Mouse (Mus musculus): Measurements from ENCODE around the gene Hcfc1r1. TPM values are rescaled to one million over a fixed set of nuclear protein-coding genes. Genes with fewer than 3 reads are reported as not detected.

Hcfc1r1 gene
- polyA plus RNA-seq, 1 experiment: 516 TPM

GRCm38 (mm10) chr17:23654410-23654809 lies 19.0 kb upstream of the Hcfc1r1 start:
- Histone ChIP-seq H3K4me3 (replicated peaks) (no peak overlapping the region), H3K4me1 (no peaks in the 10 kb centered on the region), H3K9me3 (no peaks in the 10 kb centered on the region), H3K27me3 (replicated peaks) (peaks cover 46% of the 10 kb centered on the region), H3K36me3 (replicated peaks; ENCODE audit: low read length) (no peaks in the 10 kb centered on the region)
- TF ChIP-seq GATA1 (IDR thresholded peaks at IDR 0.05; ENCODE audit: borderline replicate concordance, low read length) (no peak), FLI1 (IDR thresholded peaks at IDR 0.05; ENCODE audit: low read length) (no peak)

DNA sequence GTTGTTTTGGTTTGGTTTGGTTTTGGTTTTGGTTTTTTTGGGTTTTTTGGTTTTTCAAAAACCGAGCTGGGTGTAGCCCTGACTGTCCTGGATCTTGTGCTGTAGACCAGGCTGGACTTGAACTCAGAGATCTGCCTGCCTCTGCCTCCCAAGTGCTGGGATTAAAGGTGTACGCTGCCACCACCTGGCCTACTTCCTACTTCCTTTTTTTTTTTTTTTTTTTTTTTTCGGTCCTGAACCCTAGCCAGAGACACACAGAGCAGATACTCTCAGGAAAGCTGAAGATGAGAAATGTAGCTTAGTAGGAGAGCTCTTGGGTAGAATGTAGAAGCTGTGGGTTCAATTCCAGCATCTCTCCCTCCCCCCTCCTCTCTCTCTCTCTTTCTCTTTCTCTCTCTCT lies 14.9 kb upstream of the Hcfc1r1 start:
- Histone ChIP-seq H3K36me3 (replicated peaks; ENCODE audit: low read length) (no peaks in the 10 kb centered on the region), H3K4me1 (peaks cover 19% of the 10 kb centered on the region), H3K9me3 (no peaks in the 10 kb centered on the region), H3K27me3 (replicated peaks) (peaks cover 77% of the 10 kb centered on the region), H3K4me3 (replicated peaks) (no peak overlapping the region)
- TF ChIP-seq GATA1 (IDR thresholded peaks at IDR 0.05; ENCODE audit: borderline replicate concordance, low read length) (no peak), FLI1 (IDR thresholded peaks at IDR 0.05; ENCODE audit: low read length) (no peak)

- H3K36me3 ChIP-seq (replicated peaks; ENCODE audit: low read length): no peaks in the 10 kb centered on the region
- peaks cover 69% of the 10 kb centered on the region for H3K27me3 ChIP-seq (replicated peaks)
- H3K9me3 ChIP-seq: no peaks in the 10 kb centered on the region
- H3K4me3 ChIP-seq (replicated peaks): peak within 1 kb of the TSS; percentile 83
- no peak for TF ChIP-seq GATA1 (IDR thresholded peaks at IDR 0.05; ENCODE audit: borderline replicate concordance, low read length)
- no peak for TF ChIP-seq FLI1 (IDR thresholded peaks at IDR 0.05; ENCODE audit: low read length)
- H3K4me1 ChIP-seq: peaks cover 26% of the 10 kb centered on the region
Measured at GRCm38 (mm10) chr17:23660117-23660875, 13.1 kb upstream of the Hcfc1r1 start, which contains the start of gene Bicdl2. Gene Bicdl2 (plus strand): TSS chr17:23660506.

- peaks cover 64% of the 10 kb centered on the region for H3K27me3 ChIP-seq (replicated peaks)
- no peak for TF ChIP-seq GATA1 (IDR thresholded peaks at IDR 0.05; ENCODE audit: borderline replicate concordance, low read length)
- TF ChIP-seq FLI1 (IDR thresholded peaks at IDR 0.05; ENCODE audit: low read length): no peak
Measured at GRCm38 (mm10) chr17:23660876-23661200, 12.6 kb upstream of the Hcfc1r1 start.

GRCm38 (mm10) chr17:23661526-23661925 lies 11.9 kb upstream of the Hcfc1r1 start:
- H3K27me3 ChIP-seq (replicated peaks): peaks cover 59% of the 10 kb centered on the region
- peak overlapping the region; percentile 73 for H3K4me3 ChIP-seq (replicated peaks)
- H3K9me3 ChIP-seq: no peaks in the 10 kb centered on the region
- H3K36me3 ChIP-seq (replicated peaks; ENCODE audit: low read length): peaks cover 7% of the 10 kb centered on the region
- TF ChIP-seq FLI1 (IDR thresholded peaks at IDR 0.05; ENCODE audit: low read length): no peak
- TF ChIP-seq GATA1 (IDR thresholded peaks at IDR 0.05; ENCODE audit: borderline replicate concordance, low read length): no peak
- H3K4me1 ChIP-seq: peaks cover 26% of the 10 kb centered on the region

More at GRCm38 (mm10) chr17:23660876-23661200, 12.6 kb upstream of the Hcfc1r1 start:
- H3K4me3 ChIP-seq (replicated peaks): peak overlapping the region; percentile 83
- H3K4me1 ChIP-seq: peaks cover 26% of the 10 kb centered on the region
- H3K9me3 ChIP-seq: no peaks in the 10 kb centered on the region
- peaks cover 2% of the 10 kb centered on the region for H3K36me3 ChIP-seq (replicated peaks; ENCODE audit: low read length)

- Histone ChIP-seq H3K4me1 (peaks cover 26% of the 10 kb centered on the region), H3K9me3 (no peaks in the 10 kb centered on the region), H3K4me3 (replicated peaks) (no peak overlapping the region), H3K36me3 (replicated peaks; ENCODE audit: low read length) (peaks cover 38% of the 10 kb centered on the region), H3K27me3 (replicated peaks) (peaks cover 39% of the 10 kb centered on the region)
- TF ChIP-seq FLI1 (IDR thresholded peaks at IDR 0.05; ENCODE audit: low read length) (no peak), GATA1 (IDR thresholded peaks at IDR 0.05; ENCODE audit: borderline replicate concordance, low read length) (no peak)
Measured at GRCm38 (mm10) chr17:23664556-23665021, 8.8 kb upstream of the Hcfc1r1 start.

DNA sequence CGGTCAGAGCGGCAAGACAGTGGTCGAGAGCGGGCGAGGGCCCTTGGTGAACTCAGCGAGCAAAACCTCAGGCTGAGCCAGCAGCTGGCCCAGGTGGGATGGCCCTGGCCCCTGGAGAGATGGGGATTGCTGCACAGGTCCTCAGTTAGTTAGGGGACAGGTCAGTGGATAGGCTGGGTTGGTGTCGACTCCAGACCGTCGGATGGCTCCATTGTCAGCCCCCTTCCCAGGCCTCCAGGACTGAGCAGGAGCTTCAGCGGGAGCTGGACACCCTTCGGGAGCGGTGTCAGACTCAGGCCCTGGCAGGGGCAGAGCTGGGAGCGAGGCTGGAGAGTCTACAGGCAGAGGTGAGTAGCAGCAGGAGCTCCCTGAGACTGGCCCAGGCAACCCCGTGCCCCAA lies 7.9 kb upstream of the Hcfc1r1 start:
- H3K9me3 ChIP-seq: no peaks in the 10 kb centered on the region

GRCm38 (mm10) chr17:23670516-23671074 lies 2.8 kb upstream of the Hcfc1r1 start:
- no peaks in the 10 kb centered on the region for H3K9me3 ChIP-seq
- TF ChIP-seq GATA1 (IDR thresholded peaks at IDR 0.05; ENCODE audit: borderline replicate concordance, low read length) (no peak), FLI1 (IDR thresholded peaks at IDR 0.05; ENCODE audit: low read length) (no peak)
- peaks cover 49% of the 10 kb centered on the region for H3K36me3 ChIP-seq (replicated peaks; ENCODE audit: low read length)
- H3K4me3 ChIP-seq (replicated peaks): no peak overlapping the region
- peaks cover 41% of the 10 kb centered on the region for H3K4me1 ChIP-seq
- H3K27me3 ChIP-seq (replicated peaks): no peaks in the 10 kb centered on the region

More for the DNA sequence above, 7.9 kb upstream of the Hcfc1r1 start:
- H3K36me3 ChIP-seq (replicated peaks; ENCODE audit: low read length): peaks cover 47% of the 10 kb centered on the region
- no peak overlapping the region for H3K4me3 ChIP-seq (replicated peaks)
- peaks cover 30% of the 10 kb centered on the region for H3K27me3 ChIP-seq (replicated peaks)
- H3K4me1 ChIP-seq: peaks cover 22% of the 10 kb centered on the region
- TF ChIP-seq GATA1 (IDR thresholded peaks at IDR 0.05; ENCODE audit: borderline replicate concordance, low read length): no peak
- TF ChIP-seq FLI1 (IDR thresholded peaks at IDR 0.05; ENCODE audit: low read length): no peak

DNA sequence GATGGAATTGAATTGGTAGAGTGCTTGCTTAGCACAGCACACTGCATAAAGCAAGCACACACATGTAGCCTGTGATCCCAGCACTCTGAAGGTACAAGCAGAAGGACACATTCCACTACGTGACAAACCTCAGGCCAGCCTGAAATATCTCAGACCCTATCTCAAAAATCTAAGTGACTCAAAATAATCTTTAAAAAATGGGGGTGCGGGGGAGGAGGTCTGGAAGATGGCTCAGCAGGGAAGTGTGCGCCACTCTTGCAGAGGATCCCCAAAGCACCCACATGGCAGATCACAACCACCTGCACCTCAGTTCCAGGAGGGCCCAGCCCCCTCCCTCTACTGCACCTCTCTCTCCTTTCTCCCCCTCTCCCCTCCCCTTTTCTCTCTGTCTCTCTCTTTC lies 1.9 kb upstream of the Hcfc1r1 start:
- Histone ChIP-seq H3K4me3 (replicated peaks) (no peak overlapping the region), H3K36me3 (replicated peaks; ENCODE audit: low read length) (peaks cover 42% of the 10 kb centered on the region), H3K4me1 (peaks cover 50% of the 10 kb centered on the region), H3K9me3 (no peaks in the 10 kb centered on the region), H3K27me3 (replicated peaks) (peaks cover 3% of the 10 kb centered on the region)
- TF ChIP-seq FLI1 (IDR thresholded peaks at IDR 0.05; ENCODE audit: low read length) (no peak), GATA1 (IDR thresholded peaks at IDR 0.05; ENCODE audit: borderline replicate concordance, low read length) (no peak)

DNA sequence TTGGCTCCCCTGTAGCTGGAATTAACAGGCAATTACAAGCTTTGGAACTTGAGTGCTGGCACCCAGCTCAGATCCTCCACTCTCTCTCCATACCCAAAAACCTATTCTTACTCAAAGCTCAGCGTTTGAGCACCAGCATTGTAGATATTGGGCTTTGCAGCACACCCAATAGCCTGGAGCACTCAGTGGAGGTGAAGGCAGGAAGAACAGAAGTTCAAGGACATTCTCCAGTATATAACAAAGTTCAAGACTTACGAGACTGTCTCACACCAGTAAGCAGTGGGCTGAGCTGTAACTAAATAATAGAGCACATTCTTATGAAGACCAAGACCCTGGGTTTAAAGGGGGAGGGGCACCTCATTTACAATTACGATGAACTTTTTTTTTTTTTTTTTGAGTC lies 635 bp upstream of the Hcfc1r1 start:
- TF ChIP-seq GATA1 (IDR thresholded peaks at IDR 0.05; ENCODE audit: borderline replicate concordance, low read length) (no peak), FLI1 (IDR thresholded peaks at IDR 0.05; ENCODE audit: low read length) (no peak)
- Histone ChIP-seq H3K9me3 (no peaks in the 10 kb centered on the region), H3K36me3 (replicated peaks; ENCODE audit: low read length) (peaks cover 30% of the 10 kb centered on the region), H3K27me3 (replicated peaks) (peaks cover 5% of the 10 kb centered on the region), H3K4me1 (peaks cover 62% of the 10 kb centered on the region), H3K4me3 (replicated peaks) (peak overlapping the region; percentile 99)

Measured in megakaryocyte, embryonic 14.5 days (primary cell).